In genomic region chr6:38823827-38824226, GRCm38 (mm10) we compare ENCODE assay signal across 17 mouse cellular contexts. TPM values are rescaled to one million over a fixed set of nuclear protein-coding genes. Genes with fewer than 3 reads are reported as not detected.
DNase-seq lines count a peak whose midpoint lies in the region; ATAC-seq and TF ChIP-seq lines count a peak whose summit lies in the region.
"Had no signal": no experiment of that assay in that cellular context is flagged by ENCODE, and none has a peak within 500 bp of the region (broad histone marks: within the 10 kb centered on the region; RNA-seq: fewer than 3 reads in every experiment).

No protein-coding gene starts in this region.

- no peak overlapping the region for H3K4me3 ChIP-seq in kidney, postnatal 0 days (replicated peaks; ENCODE audit: low read depth, low read length)
- no peak overlapping the region for H3K4me3 ChIP-seq in MEL (ENCODE audit: control insufficient read depth in 1 of 2, insufficient read depth in 1 of 2, low read depth in 2 of 2, low read length in 2 of 2)
- no peak overlapping the region for H3K4me3 ChIP-seq in bone marrow macrophage, adult 2 months (ENCODE audit: insufficient read depth, low read length)
- H3K4me3 ChIP-seq: embryonic facial prominence, embryonic 12.5 days; heart, embryonic 12.5 days; liver, embryonic 15.5 days; neural tube, embryonic 12.5 days had no signal

- no peak for ATAC-seq in kidney, postnatal 0 days (replicated peaks; ENCODE audit: low FRiP score, low read depth)
- ATAC-seq: forebrain, postnatal 0 days had no signal

- TF ChIP-seq RAD21 in MEL (IDR thresholded peaks at IDR 0.05; ENCODE audit: low read depth, low read length), result no peak

- peak; percentile 33 to 38; a peak in 2 of 4 replicates for TF ChIP-seq EP300 in MEL (IDR thresholded peaks at IDR 0.05; ENCODE audit: low read depth in 1 of 2, low read length in 2 of 2)

- H3K36me3 ChIP-seq in kidney, postnatal 0 days (ENCODE audit: insufficient read depth, low read length), result peaks cover 5% of the 10 kb centered on the region; the same call in 1 of the 2 replicates
- peaks cover 0 to 69% of the 10 kb centered on the region in 2 experiments; a peak in 2 of 4 replicates for H3K36me3 ChIP-seq in MEL (ENCODE audit: control insufficient read depth in 1 of 2, insufficient read depth in 2 of 2, low read length in 2 of 2)

- no peak overlapping the region for H3K9ac ChIP-seq in kidney, postnatal 0 days (ENCODE audit: low read depth, low read length)
- peak overlapping the region; percentile 8; the same call in 1 of the 2 replicates for H3K9ac ChIP-seq in MEL (ENCODE audit: control insufficient read depth, low read depth, low read length, poor library complexity, severe bottlenecking)
- H3K9ac ChIP-seq: embryonic facial prominence, embryonic 12.5 days; forebrain, postnatal 0 days; heart, embryonic 12.5 days; liver, embryonic 15.5 days; neural tube, embryonic 12.5 days had no signal

- no peak overlapping the region for H3K4me2 ChIP-seq in kidney, postnatal 0 days (ENCODE audit: low read length)
- H3K4me2 ChIP-seq: embryonic facial prominence, embryonic 12.5 days; heart, embryonic 12.5 days; liver, embryonic 15.5 days; neural tube, embryonic 12.5 days had no signal

- no peaks in the 10 kb centered on the region for H3K9me3 ChIP-seq in kidney, postnatal 0 days (replicated peaks; ENCODE audit: low read length)
- H3K9me3 ChIP-seq in MEL (replicated peaks; ENCODE audit: insufficient read depth, low read length), result no peaks in the 10 kb centered on the region
- H3K9me3 ChIP-seq: embryonic facial prominence, embryonic 12.5 days; heart, embryonic 12.5 days; liver, embryonic 15.5 days; neural tube, embryonic 12.5 days had no signal

- 0 out of 2 replicates have a peak, but pooled peaks cover 8% of the 10 kb centered on the region for H3K4me1 ChIP-seq in kidney, postnatal 0 days (replicated peaks; ENCODE audit: insufficient read depth, low read length)
- H3K4me1 ChIP-seq in MEL (ENCODE audit: control insufficient read depth in 1 of 2, insufficient read depth in 2 of 2, low read length in 2 of 2), result peaks cover 49 to 50% of the 10 kb centered on the region in 2 experiments
- peaks cover 57% of the 10 kb centered on the region for H3K4me1 ChIP-seq in bone marrow macrophage, adult 2 months (ENCODE audit: control insufficient read depth, insufficient read depth, low read length)
- H3K4me1 ChIP-seq: embryonic facial prominence, embryonic 12.5 days; neural tube, embryonic 12.5 days had no signal

- TF ChIP-seq POLR2A in MEL (IDR thresholded peaks at IDR 0.05; ENCODE audit: control insufficient read depth in 1 of 2, insufficient read depth in 1 of 2, low read depth in 1 of 2, low read length in 2 of 2, poor library complexity in 1 of 2), result no peak
- TF ChIP-seq POLR2A in bone marrow macrophage, adult 2 months (IDR thresholded peaks at IDR 0.05; ENCODE audit: borderline replicate concordance, low read depth, low read length), result no peak

- H3K79me2 ChIP-seq in MEL (ENCODE audit: control insufficient read depth, insufficient read depth, low read length, poor library complexity), result no peaks in the 10 kb centered on the region

- H3K27ac ChIP-seq in kidney, postnatal 0 days, result peak overlapping the region; percentile 40
- H3K27ac ChIP-seq in MEL (ENCODE audit: control insufficient read depth, low read depth, low read length), result peak overlapping the region; percentile 73
- peak overlapping the region; percentile 80 for H3K27ac ChIP-seq in bone marrow macrophage, adult 2 months (ENCODE audit: insufficient read depth, low read depth, low read length)
- H3K27ac ChIP-seq: embryonic facial prominence, embryonic 12.5 days; liver, embryonic 15.5 days; neural tube, embryonic 12.5 days had no signal

- H3K27me3 ChIP-seq in kidney, postnatal 0 days (ENCODE audit: insufficient read depth, low read length), result no peaks in the 10 kb centered on the region
- no peaks in the 10 kb centered on the region for H3K27me3 ChIP-seq in MEL (ENCODE audit: control insufficient read depth in 1 of 2, insufficient read depth in 2 of 2, low read length in 2 of 2)
- H3K27me3 ChIP-seq: embryonic facial prominence, embryonic 12.5 days; heart, embryonic 12.5 days; liver, embryonic 15.5 days; neural tube, embryonic 12.5 days had no signal

- peak; percentile 13 for DNase-seq in kidney, postnatal 0 days (ENCODE audit: low spot score)
- DNase-seq in kidney, adult 8-10 months, result no peak
- DNase-seq in 3T3-L1 (ENCODE audit: low read depth, low spot score) (peak; percentile 61), MEL (ENCODE audit: low read depth, low spot score) (peak; percentile 52)
- DNase-seq in yolk sac, embryonic 10.5 days (ENCODE audit: low spot score), result no peak
- no peak for DNase-seq in urinary bladder, postnatal 4 days (ENCODE audit: low spot score in 2 of 2)
- DNase-seq: cerebellum, adult 11 months; cerebellum, postnatal 36 days; forebrain, postnatal 0 days; gastrocnemius, postnatal 10 days; kidney, postnatal 36 days; right cerebral cortex, postnatal 25 days had no signal

- TF ChIP-seq CTCF in kidney, postnatal 0 days (IDR thresholded peaks at IDR 0.05; ENCODE audit: low read depth), result no peak
- no peak for TF ChIP-seq CTCF in MEL (IDR thresholded peaks at IDR 0.05 in 2 of 3, conservative IDR thresholded peaks at IDR 0.05 in 1 of 3; ENCODE audit: control insufficient read depth in 1 of 3, insufficient read depth in 1 of 3, low read depth in 2 of 3, low read length in 3 of 3, poor library complexity in 1 of 3, severe bottlenecking in 1 of 3)
- no peak for TF ChIP-seq CTCF in bone marrow macrophage, adult 2 months (IDR thresholded peaks at IDR 0.05; ENCODE audit: low read depth, low read length)

TF ChIP-seq in MEL, 35 proteins besides CTCF, POLR2A, EP300 and RAD21:
- TF ChIP-seq ZKSCAN1 (IDR thresholded peaks at IDR 0.05; ENCODE audit: low read depth, low read length) (no peak), USF2 (IDR thresholded peaks at IDR 0.05; ENCODE audit: borderline replicate concordance in 1 of 2, insufficient read depth in 1 of 2, low read depth in 1 of 2, low read length in 2 of 2) (no peak), USF1 (IDR thresholded peaks at IDR 0.05; ENCODE audit: low read depth, low read length) (no peak)

RNA-seq across cellular contexts. Expression of gene Tbxas1, which starts 51.4 kb away (rescaled TPM):
- polyA plus RNA-seq in kidney, postnatal 0 days (2015; fragmentation: Nextera tagmentation; extraction: Ambion mirVana), result 9.7 and 10.5 TPM in 2 replicates
- total RNA-seq in MEL (2012; rRNA removed), result 0.54 and 0.65 TPM in 2 replicates
- polyA plus RNA-seq in MEL (2012; ENCODE audit: insufficient read depth in 1 of 2, insufficient read length in 2 of 2, low read depth in 1 of 2, low replicate concordance in 2 of 2, missing spikeins in 1 of 2), result 1 to 10 TPM in 1 of 2 experiments, not detected in 1; 2.7 TPM
- polyA plus RNA-seq in bone marrow macrophage, adult 2 months (2012; ENCODE audit: insufficient read depth, insufficient read length, missing spikeins), result 101 and 115 TPM in 2 replicates

RNA-seq across cellular contexts. Expression of gene Hipk2, which starts 52.1 kb away (rescaled TPM):
- 20.4 and 23.1 TPM in 2 replicates for polyA plus RNA-seq in kidney, postnatal 0 days (2015; fragmentation: Nextera tagmentation; extraction: Ambion mirVana)
- total RNA-seq in MEL (2012; rRNA removed), result 3.9 and 4.3 TPM in 2 replicates
- polyA plus RNA-seq in MEL (2012; ENCODE audit: insufficient read depth in 1 of 2, insufficient read length in 2 of 2, low read depth in 1 of 2, low replicate concordance in 2 of 2, missing spikeins in 1 of 2), result 10 to 100 TPM; 14.1 to 85.1 TPM
- 18.7 and 20.9 TPM in 2 replicates for polyA plus RNA-seq in bone marrow macrophage, adult 2 months (2012; ENCODE audit: insufficient read depth, insufficient read length, missing spikeins)

Comparison
In these comparisons a context has a peak if more than half of its experiments do, and no peak if none do; other contexts are left out.
1. DNase-seq: peak in kidney, postnatal 0 days (single experiment), 3T3-L1 (single experiment) and MEL (single experiment); none in kidney, adult 8-10 months (0 of 2), yolk sac, embryonic 10.5 days (single experiment) and urinary bladder, postnatal 4 days (0 of 2).
2. Peak in every context shown above with its lines, with median percentiles within 50 percentile points of each other: H3K27ac ChIP-seq.